Mouse (Mus musculus) intestine, embryonic 16.5 days (tissue): ENCODE measurements around the gene Ambra1. TPM values are rescaled to one million over a fixed set of nuclear protein-coding genes. Genes with fewer than 3 reads are reported as not detected.

Experiments
- ATAC-seq: fragments of 200-750 bp; cut with Nextera tagmentation; 2 replicates; pipeline ENCODE4 v1.8.0; 2017; ENCODE audit warnings: moderate TSS enrichment, moderate library complexity
- H3K27ac ChIP-seq: fragments of 300-500 bp; sonication (generic); 2 replicates; pipeline ENCODE4 v1.5.1; 2014; ENCODE audit warnings: mild to moderate bottlenecking, low read length
- H3K27me3 ChIP-seq: fragments of 300-500 bp; sonication (generic); replicated peaks from 2 replicates; pipeline ENCODE4 v1.6.1; 2014; ENCODE audit warnings: low read length, control low read depth, mixed read lengths; ENCODE audit not compliant: control insufficient read depth, insufficient read depth
- H3K36me3 ChIP-seq: fragments of 300-500 bp; sonication (generic); 2 replicates; pipeline ENCODE4 v1.6.1; 2014; ENCODE audit warnings: low read length, control low read depth; ENCODE audit not compliant: control insufficient read depth, insufficient read depth
- H3K4me1 ChIP-seq: fragments of 300-500 bp; sonication (generic); 2 replicates; pipeline ENCODE4 v1.6.1; 2014; ENCODE audit warnings: low read length, control low read depth, mixed read lengths; ENCODE audit not compliant: control insufficient read depth, insufficient read depth
- H3K4me2 ChIP-seq: fragments of 300-500 bp; sonication (generic); 2 replicates; pipeline ENCODE4 v1.6.1; 2014; ENCODE audit warnings: low read depth, low read length, control low read depth
- H3K4me3 ChIP-seq: fragments of 300-500 bp; sonication (generic); 2 replicates; pipeline ENCODE4 v1.5.1; 2014; ENCODE audit warnings: mild to moderate bottlenecking, low read length
- H3K9ac ChIP-seq: fragments of 300-500 bp; sonication (generic); 2 replicates; pipeline ENCODE4 v1.6.1; 2014; ENCODE audit warnings: low read depth, low read length
- H3K9me3 ChIP-seq: fragments of 300-500 bp; sonication (generic); 2 replicates; pipeline ENCODE4 v1.6.1; 2016; ENCODE audit warnings: low read length, control low read depth; ENCODE audit not compliant: control insufficient read depth
- WGBS: fragments of 180-500 bp; shearing (Covaris S2); extraction: QIAGEN DNeasy Blood & Tissue Kit; methylation state at CpG from one replicate; pipeline ENCODE4 v1.1.7; 2014; 5-methylcytosine and 5-hydroxymethylcytosine counted together
- polyA plus RNA-seq: library from polyadenylated mRNA; unstranded; fragments of >200 nt; fragmentation: Nextera tagmentation; extraction: Ambion mirVana; gene quantifications from 2 replicates; pipeline ENCODE4 v1.2.1, GENCODE M21; 2015

Gene Ambra1
- polyA plus RNA-seq, 1 experiment from 2014 or later: 11.8 TPM

GRCm38 (mm10) chr2:91957096-91957495 lies 227.2 kb downstream of the Ambra1 start:
- Histone ChIP-seq H3K27me3 (no peaks in the 10 kb centered on the region), H3K9ac (0 out of 2 replicates have a peak overlapping the region, but pooled peaks have one; percentile 0), H3K4me3 (no peak overlapping the region), H3K4me1 (peaks cover 81% of the 10 kb centered on the region), H3K4me2 (no peak overlapping the region; the same call in 1 of the 2 replicates), H3K9me3 (no peaks in the 10 kb centered on the region), H3K36me3 (no peaks in the 10 kb centered on the region), H3K27ac (no peak overlapping the region; the same call in none of the 2 replicates)
- 23% methylated on average over 4 of the region's 4 CpGs for WGBS
- ATAC-seq: peak; percentile 14; the same call in 1 of the 2 replicates

GRCm38 (mm10) chr2:91958049-91958448 lies 228.1 kb downstream of the Ambra1 start:
- Histone ChIP-seq H3K27ac (no peak overlapping the region), H3K27me3 (no peaks in the 10 kb centered on the region), H3K4me1 (peaks cover 84% of the 10 kb centered on the region), H3K36me3 (no peaks in the 10 kb centered on the region), H3K4me3 (no peak overlapping the region), H3K4me2 (no peak overlapping the region), H3K9me3 (no peaks in the 10 kb centered on the region), H3K9ac (0 out of 2 replicates have a peak overlapping the region, but pooled peaks have one; percentile 0)
- WGBS: 78% methylated on average over 8 of the region's 8 CpGs
- no peak for ATAC-seq

- Histone ChIP-seq H3K4me3 (no peak overlapping the region), H3K27me3 (no peaks in the 10 kb centered on the region), H3K27ac (no peak overlapping the region), H3K9ac (0 out of 2 replicates have a peak overlapping the region, but pooled peaks have one; percentile 10), H3K4me2 (no peak overlapping the region), H3K9me3 (no peaks in the 10 kb centered on the region), H3K4me1 (peaks cover 80% of the 10 kb centered on the region), H3K36me3 (no peaks in the 10 kb centered on the region)
- ATAC-seq: no peak
- WGBS: 43% methylated on average over 10 of the region's 10 CpGs
Observed at GRCm38 (mm10) chr2:91958701-91959457, 228.9 kb downstream of the Ambra1 start.

- 0 out of 2 replicates have a peak overlapping the region, but pooled peaks have one; percentile 61 for H3K9ac ChIP-seq
- peak overlapping the region; percentile 14; the same call in 1 of the 2 replicates for H3K27ac ChIP-seq
- H3K4me3 ChIP-seq: no peak overlapping the region
- ATAC-seq: no peak
- WGBS: 70% methylated on average over 11 of the region's 11 CpGs
- peaks cover 75% of the 10 kb centered on the region for H3K4me1 ChIP-seq
- no peaks in the 10 kb centered on the region for H3K27me3 ChIP-seq
- peak overlapping the region; percentile 30 for H3K4me2 ChIP-seq
- H3K36me3 ChIP-seq: no peaks in the 10 kb centered on the region
- no peaks in the 10 kb centered on the region for H3K9me3 ChIP-seq
Observed at GRCm38 (mm10) chr2:91959544-91960410, 229.8 kb downstream of the Ambra1 start.

GRCm38 (mm10) chr2:91960459-91960858 lies 230.5 kb downstream of the Ambra1 start:
- WGBS: 90% methylated on average over 5 of the region's 5 CpGs
- Histone ChIP-seq H3K27me3 (no peaks in the 10 kb centered on the region), H3K4me1 (peaks cover 71% of the 10 kb centered on the region), H3K4me2 (peak overlapping the region; percentile 74; the same call in 1 of the 2 replicates), H3K27ac (peak overlapping the region; percentile 2; the same call in 1 of the 2 replicates), H3K9ac (0 out of 2 replicates have a peak overlapping the region, but pooled peaks have one; percentile 61), H3K4me3 (no peak overlapping the region), H3K9me3 (no peaks in the 10 kb centered on the region), H3K36me3 (no peaks in the 10 kb centered on the region)
- no peak for ATAC-seq

- H3K27ac ChIP-seq: peak overlapping the region; percentile 92
- no peaks in the 10 kb centered on the region for H3K27me3 ChIP-seq
- 37% methylated on average over 4 of the region's 4 CpGs for WGBS
- peak overlapping the region; percentile 98 for H3K9ac ChIP-seq
- peak; percentile 79 for ATAC-seq
- H3K9me3 ChIP-seq: no peaks in the 10 kb centered on the region
- H3K4me1 ChIP-seq: peaks cover 58% of the 10 kb centered on the region
- no peaks in the 10 kb centered on the region for H3K36me3 ChIP-seq
- peak overlapping the region; percentile 74 for H3K4me2 ChIP-seq
- peak overlapping the region; percentile 91 for H3K4me3 ChIP-seq
Observed at GRCm38 (mm10) chr2:91961901-91962761, 232.2 kb downstream of the Ambra1 start.

- H3K36me3 ChIP-seq: no peaks in the 10 kb centered on the region
- peak overlapping the region; percentile 98 for H3K9ac ChIP-seq
- H3K27ac ChIP-seq: peak overlapping the region; percentile 87
- H3K27me3 ChIP-seq: no peaks in the 10 kb centered on the region
- peak overlapping the region; percentile 74 for H3K4me2 ChIP-seq
- peaks cover 53% of the 10 kb centered on the region for H3K4me1 ChIP-seq
- peak; percentile 3; the same call in 1 of the 2 replicates for ATAC-seq
- no peaks in the 10 kb centered on the region for H3K9me3 ChIP-seq
- peak overlapping the region; percentile 91 for H3K4me3 ChIP-seq
- WGBS: under 1% methylated on average over 39 of the region's 39 CpGs
Observed at GRCm38 (mm10) chr2:91962864-91963401, 233.0 kb downstream of the Ambra1 start.

GRCm38 (mm10) chr2:91963443-91963932 lies 233.6 kb downstream of the Ambra1 start:
- H3K4me2 ChIP-seq: peak overlapping the region; percentile 74
- H3K9ac ChIP-seq: peak overlapping the region; percentile 98
- peak overlapping the region; percentile 87 for H3K27ac ChIP-seq
- ATAC-seq: peak; percentile 89
- under 1% methylated on average over 28 of the region's 57 CpGs for WGBS
- H3K9me3 ChIP-seq: no peaks in the 10 kb centered on the region
- H3K4me3 ChIP-seq: peak overlapping the region; percentile 91
- peaks cover 55% of the 10 kb centered on the region for H3K4me1 ChIP-seq
- no peaks in the 10 kb centered on the region for H3K36me3 ChIP-seq
- no peaks in the 10 kb centered on the region for H3K27me3 ChIP-seq
